Mouse (Mus musculus) c-Kit-negative CD71-positive TER-119-positive erythroid progenitor cells, embryonic 14.5 days (primary cell): ENCODE data around the gene Nptx2.

Source experiments
- DNase-seq: peaks from one replicate; pipeline ENCODE4 v3.0.0-alpha.2; 2013; ENCODE audit warnings: low read depth, low spot score

Gene Nptx2

DNA sequence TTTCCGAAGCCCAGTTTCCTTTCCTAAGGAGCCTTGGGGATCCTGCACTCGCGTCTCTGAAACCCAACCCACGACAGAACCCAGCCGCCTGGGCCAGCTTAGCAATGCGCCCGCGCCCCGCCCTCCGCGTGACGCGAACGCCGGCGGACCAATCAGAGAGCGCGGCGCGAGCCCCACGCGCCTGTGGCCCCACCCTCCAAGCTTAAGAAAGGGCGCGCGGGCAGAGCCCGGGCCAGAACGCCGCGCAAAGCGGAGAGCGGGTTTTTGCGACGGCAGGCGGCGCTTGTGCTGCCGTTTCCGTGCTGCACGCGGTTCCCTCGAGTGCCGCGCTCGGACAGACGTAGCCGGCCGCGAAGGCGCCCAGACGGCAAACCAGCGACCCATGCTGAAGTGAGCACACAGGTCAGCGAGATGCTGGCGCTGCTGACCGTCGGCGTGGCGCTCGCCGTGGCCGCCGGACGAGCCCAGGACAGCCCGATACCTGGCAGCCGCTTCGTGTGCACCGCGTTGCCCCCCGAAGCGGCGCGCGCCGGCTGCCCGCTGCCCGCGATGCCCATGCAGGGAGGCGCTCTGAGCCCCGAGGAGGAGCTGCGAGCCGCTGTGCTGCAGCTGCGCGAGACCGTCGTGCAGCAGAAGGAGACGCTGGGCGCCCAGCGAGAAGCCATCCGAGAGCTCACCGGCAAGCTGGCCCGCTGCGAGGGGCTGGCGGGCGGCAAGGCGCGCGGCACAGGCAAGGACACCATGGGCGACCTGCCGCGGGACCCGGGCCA lies at the start of gene Nptx2:
TSS of gene Nptx2 (plus strand) at position 250 of the 770 bp plus-strand sequence.
- DNase-seq = no peak

DNA sequence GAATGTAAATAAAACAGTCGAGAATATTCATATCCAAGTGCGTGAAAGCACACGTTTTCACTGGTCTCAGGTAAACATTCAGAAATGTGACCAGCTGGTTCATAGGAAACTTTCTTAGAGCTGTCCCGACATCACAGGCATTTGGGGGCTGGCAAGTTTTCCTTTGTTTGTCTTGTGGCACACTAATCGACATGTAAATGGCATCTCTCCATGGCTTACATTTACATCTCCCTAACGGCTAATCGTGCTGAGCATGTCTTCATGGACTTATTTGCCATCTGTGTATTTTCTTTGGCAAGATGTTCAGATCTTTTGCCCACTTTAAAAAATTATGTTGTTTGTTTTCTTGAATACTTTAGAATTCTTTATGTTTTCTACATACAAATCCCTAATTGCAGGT lies 49.2 kb upstream of the Nptx2 start:
- no peak for DNase-seq

DNA sequence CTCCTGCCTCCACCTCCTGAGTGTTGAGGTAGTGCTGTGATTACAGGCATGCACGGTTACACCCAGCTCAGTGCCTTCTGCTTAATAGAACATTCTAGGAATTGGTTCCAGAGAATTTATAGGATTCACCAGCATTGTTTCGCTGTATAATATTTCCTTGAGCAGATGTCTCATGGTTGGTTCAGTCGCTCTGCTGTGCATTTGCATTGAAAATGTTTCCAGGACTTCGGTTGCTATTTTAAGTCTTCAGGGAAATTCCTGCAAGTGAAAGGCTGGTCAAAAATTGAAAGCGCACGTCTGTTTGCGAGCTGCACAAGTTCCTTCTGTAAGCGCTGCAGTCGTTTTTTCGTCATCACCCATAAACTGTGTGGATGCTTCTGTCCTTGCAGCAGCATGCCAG lies 41.5 kb upstream of the Nptx2 start:
- DNase-seq = no peak

- DNase-seq = no peak
Measured at GRCm38 (mm10) chr5:144505731-144506130, 40.0 kb upstream of the Nptx2 start.

GRCm38 (mm10) chr5:144506156-144506555 lies 39.5 kb upstream of the Nptx2 start:
- no peak for DNase-seq

- no peak for DNase-seq
Measured at GRCm38 (mm10) chr5:144506689-144507552, 38.8 kb upstream of the Nptx2 start.

GRCm38 (mm10) chr5:144509431-144509830 lies 36.3 kb upstream of the Nptx2 start:
- no peak for DNase-seq

GRCm38 (mm10) chr5:144514738-144515137 lies 31.0 kb upstream of the Nptx2 start:
- DNase-seq = no peak

DNA sequence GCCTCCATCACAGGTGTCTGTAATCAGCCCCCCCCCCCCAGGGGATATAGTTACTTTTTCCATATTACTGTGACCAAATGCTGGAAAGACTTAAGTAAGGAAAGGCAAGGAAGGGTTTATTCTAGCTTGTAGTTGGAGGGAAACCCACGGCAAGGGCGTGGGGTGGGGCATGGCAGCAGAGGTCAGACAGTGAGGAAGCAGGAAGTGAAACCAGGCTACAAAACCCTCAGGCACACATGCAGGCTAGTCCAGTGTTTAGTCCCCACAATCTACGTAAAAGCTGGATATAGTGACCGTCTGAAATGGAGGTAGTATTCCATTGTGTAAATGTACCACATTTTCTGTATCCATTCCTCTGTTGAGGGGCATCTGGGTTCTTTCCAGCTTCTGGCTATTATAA lies 30.5 kb upstream of the Nptx2 start:
- DNase-seq = no peak

DNA sequence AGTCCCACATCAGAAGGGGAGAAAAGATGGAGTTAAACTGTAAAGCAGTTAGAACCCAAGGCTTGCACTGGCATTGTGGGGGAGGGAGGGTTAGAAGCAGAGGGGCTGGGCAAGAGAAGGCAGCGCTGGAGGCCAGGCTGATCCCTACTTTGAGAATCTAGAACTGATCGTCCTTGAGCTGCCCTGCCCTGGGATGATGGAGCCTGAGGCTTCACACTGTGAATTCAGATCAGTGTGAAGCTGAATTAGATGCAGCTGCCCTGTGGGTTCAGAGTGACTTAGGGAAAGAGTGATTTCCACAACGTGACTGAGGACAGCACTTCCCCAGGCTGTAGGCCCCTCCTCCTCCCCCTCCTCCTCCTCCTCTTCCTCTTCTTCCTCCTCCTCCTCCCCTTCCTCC lies 25.6 kb upstream of the Nptx2 start:
- DNase-seq = no peak

DNA sequence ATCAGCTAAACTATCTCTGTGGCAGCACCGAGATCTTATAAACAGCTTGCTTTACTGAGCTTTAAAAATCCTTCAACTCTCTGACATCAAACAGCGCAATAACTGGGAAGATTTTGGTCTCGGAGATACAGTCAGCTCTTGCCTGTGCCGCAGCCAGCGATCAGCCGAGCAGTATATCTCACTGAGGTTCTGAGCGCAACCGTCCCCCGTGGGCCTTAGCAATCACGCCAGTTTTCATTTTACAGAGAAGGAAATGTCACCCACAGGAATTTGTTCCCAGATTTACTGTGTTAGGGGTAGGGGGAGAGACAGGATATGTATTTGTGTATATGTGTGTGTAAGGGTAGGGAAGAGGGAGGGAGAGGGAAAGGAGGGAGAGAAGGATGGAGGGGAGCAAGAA lies 20.9 kb upstream of the Nptx2 start:
- DNase-seq = no peak

GRCm38 (mm10) chr5:144529123-144529522 lies 16.6 kb upstream of the Nptx2 start:
- DNase-seq = no peak

- no peak for DNase-seq
Measured at GRCm38 (mm10) chr5:144542711-144543308, 2.9 kb upstream of the Nptx2 start.

DNA sequence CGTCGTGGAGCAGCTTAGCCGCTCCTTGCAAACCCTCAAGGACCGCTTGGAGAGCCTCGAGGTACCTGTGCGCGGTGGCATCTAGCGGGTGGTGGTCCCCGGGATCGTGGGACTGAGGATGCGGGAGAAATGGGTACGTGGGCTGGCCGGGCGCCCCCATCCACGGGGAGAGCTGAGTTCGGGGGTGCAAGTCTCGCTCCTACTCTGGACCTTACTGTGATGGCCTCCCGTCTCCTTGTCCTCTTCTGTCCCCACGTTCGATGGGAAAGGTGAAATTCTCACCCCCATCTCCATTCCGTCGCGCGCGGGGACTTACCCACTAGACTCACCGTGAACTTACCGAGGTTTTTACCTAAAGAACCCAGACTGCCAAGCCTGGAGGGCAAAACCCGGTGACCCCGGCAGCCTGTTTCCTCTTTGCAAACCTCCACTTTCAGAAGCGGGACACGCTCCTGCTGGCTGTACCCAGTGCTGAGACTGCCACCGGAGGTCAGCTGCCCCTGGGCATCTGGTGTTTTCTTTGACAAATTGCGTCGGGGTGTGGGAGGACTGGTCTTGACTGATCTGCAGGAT lies 807 bp downstream of the Nptx2 start:
- DNase-seq = no peak

GRCm38 (mm10) chr5:144547333-144547878 lies 1.7 kb downstream of the Nptx2 start:
- DNase-seq = no peak

GRCm38 (mm10) chr5:144548079-144548631 lies 2.5 kb downstream of the Nptx2 start:
- DNase-seq = no peak

DNA sequence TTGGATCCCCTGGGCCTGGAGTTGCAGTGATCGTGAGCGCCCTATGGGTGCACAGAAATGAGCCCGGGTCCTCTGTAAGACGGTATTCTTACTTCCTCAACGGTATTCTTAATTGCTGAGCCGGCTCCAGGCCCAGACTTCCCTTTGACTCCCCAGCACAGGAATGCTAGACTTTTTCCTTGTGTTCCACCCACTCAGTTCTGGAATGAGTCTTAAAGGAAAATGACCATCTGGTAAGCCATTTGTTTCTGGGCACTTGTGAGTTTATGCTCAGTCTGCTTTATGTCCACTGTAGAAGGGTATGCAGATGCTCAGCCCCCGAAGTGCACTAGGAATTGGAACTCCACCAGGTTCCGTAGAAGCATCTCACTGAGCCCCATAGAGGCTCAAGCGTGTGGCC lies 4.3 kb downstream of the Nptx2 start:
- DNase-seq = no peak

DNA sequence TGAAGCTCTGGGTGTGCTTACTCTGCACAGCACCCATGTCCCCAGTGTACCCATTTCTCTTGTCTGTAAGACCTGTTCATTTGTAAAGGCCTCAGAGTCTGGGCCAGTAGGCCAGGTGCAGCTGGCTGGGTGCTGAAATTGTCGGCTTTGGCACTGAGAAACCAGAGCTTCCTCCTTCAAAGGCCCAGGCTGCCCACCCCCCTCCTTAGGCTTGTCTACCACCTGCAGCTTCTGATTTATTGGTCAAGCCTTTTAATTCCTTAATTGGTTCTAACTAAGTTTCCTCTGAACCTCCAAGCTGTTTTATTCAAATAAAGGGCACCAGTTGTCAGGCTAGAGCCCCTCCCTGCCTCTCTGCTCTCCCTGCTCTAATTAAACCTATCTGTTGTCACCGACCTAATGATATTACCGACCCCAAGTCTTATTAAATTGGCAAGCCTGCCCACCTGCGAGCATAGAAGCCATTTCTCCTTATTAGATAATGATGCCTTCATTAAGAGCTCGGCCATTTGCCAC lies 5.0 kb downstream of the Nptx2 start:
- DNase-seq = no peak

DNA sequence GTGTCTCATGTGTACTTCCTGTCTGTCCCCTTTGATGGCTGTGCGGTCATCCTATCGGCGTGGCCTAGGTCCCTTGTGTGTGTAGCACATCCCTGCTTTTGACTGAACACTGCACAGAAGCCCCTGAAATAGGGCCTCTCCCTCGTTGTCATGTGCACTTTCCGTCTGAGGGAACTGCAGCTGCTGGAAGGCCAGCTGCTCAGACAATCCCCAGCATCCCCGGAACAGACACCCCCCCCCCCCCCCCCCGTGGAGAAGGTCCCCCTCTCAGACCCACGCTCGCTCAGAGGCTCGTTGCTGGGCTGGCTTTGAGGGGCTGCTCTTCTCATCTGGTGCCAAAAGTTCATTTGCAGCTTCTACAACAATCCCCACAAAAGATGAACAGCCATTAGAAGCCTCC lies 11.0 kb downstream of the Nptx2 start:
- no peak for DNase-seq

DNA sequence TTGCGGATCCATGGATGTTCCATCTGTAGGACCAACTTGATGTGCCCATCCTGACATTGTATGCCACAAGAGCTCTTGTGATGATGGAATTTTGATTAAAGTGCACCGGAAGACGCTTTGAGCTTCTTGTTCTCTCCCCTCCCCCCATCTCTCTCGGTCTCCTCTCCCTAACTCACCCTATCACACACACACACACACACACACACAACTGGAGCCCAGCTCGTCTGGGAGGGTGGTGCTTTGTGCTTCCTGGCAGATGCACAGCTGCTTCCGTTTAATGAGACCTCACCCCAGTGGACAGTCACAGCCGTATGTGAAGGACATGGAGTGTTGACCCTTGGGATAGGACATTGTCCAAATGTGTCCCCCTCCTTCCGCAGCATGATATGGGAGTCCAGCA lies 11.7 kb downstream of the Nptx2 start:
- no peak for DNase-seq

DNA sequence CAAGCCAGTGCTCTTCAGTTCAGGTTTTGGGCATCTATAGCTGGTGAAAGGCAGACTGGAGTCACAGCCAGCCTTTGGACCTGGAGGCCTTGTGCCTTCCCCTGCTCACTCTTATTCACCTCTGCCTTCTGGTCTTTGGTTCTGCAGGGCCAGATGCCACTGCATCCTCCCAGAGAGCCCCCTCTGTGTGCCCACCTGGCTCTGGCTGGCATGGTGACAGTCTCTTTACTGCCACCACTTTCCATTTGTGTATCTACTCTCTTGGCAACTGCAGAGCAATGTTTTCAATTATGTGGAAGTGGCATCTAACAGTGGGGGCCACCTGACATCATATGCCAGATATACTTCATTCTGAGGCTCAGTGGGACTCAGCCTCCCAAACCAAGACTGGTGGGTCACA lies 12.8 kb downstream of the Nptx2 start:
- no peak for DNase-seq
